Mouse (Mus musculus): Measurements from ENCODE around the gene Olfr1477. TPM values are rescaled to one million over a fixed set of nuclear protein-coding genes. Genes with fewer than 3 reads are reported as not detected.

The Olfr1477 gene
- not detected in 2 replicates for total RNA-seq (2023)

DNA sequence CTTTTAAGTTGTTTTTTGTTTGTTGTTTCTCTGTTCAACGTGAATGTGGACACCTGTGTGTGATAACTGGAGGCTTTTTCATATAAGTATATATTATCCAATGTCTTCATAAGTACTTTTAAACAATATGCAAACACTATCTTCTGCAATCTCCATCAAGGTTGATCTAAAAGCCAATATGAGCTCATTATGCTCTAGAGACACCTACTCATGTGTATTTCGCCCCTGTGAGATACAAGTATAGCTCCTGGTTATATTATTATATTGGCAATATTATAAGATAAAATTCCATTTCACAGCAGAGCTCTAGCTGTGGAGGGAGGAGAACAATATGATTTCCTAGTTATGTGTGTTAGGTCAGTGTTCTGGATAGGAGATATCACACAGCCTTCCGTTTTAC, at the start of gene Olfr1477:
Olfr1477 (plus strand) TSS at position 301 of the 400 bp plus-strand sequence.

DNA sequence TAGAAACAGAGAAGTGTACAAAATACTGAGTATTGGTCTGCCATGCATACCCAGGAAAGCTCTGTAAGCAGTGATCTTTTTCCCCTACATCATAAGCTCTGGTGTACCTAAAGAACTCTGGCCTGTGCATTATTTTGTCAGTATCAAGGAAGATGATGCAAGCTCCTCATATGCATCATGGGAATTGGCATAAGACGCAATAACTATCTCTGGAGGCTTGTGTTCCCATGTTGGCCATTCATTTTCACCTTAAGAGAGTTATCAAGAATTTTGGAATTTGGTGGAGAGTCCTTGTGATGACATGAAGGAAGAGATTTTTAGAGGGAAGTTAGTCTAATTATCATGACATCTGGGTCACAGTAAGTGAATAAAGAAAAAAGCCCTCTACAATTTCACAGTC, 44.4 kb upstream of the Olfr1477 start, which contains the start of gene Olfr1472:
Olfr1472 (minus strand) TSS at position 101 of the 400 bp plus-strand sequence.

DNA sequence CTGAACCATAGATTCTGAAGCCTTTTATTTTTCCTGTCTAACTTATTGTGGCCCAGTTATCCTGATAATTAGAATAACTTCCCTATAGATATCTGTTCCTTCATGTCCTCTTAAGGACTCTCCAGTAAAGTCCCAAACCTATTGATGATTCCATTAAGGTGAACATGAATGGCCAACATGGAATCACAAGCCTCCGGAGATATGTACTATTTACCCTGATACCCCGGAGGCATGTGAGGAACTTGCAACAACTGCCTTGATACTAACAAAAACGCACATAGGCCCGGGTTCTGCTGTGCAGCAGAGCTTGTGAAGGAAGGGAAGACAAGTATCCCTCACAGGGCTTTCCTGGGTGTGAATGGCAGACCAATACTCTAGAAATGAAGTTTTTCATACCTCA, 31.1 kb upstream of the Olfr1477 start, which contains the start of gene Olfr1474:
Olfr1474 (plus strand) TSS at position 301 of the 400 bp plus-strand sequence.

DNA sequence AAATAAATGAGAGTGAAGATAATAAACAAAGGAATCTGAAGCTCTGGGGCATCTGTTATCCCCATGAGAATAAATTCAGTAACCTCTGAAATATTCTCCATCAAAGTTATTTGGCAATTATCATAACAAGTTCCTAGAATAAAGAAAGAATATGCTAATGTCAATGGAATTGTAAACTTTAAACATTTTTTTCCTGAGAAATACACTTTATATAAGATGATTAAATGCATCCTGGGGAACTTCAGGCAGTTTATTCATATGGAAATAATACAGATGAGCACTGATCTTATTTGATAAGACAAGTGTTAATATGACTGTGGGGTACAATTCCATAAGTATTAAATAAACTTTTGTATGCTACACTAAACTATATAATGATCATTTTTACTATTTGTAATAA, 20.2 kb upstream of the Olfr1477 start, which contains the start of gene Olfr1475:
Olfr1475 (minus strand) TSS at position 101 of the 400 bp plus-strand sequence.

DNA sequence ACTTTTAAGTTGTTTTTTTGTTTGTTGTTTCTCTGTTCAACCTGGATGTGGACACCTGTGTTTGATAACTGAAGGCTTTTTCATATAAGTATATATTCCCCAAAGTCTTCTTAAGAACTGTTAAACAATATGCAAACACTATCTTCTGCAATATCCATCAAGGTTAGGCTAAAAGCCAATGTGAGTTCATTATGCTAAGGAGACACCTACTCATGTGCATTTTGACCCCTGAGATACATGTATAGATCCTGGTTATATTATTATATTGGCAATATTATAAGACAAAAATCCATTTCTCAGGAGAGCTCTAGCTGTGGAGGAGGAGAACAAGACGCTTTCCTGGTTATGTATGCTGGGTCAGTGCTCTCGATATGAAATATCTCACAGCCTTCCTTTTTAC, 27.3 kb downstream of the Olfr1477 start, which contains the start of gene Olfr1480:
Olfr1480 (plus strand) TSS at position 301 of the 400 bp plus-strand sequence.

Other genes starting within 250 kb of the Olfr1477 start
- not detected in 2 replicates for gene Olfr1465, start 185.0 kb upstream of the Olfr1477 start, total RNA-seq (2023)
- gene Olfr1466, start 161.7 kb upstream of the Olfr1477 start, total RNA-seq (2023): not detected in 2 replicates
- not detected in 2 replicates for gene Olfr1467, start 138.3 kb upstream of the Olfr1477 start, total RNA-seq (2023)
- gene Olfr1469, start 92.7 kb upstream of the Olfr1477 start, total RNA-seq (2023): not detected in 2 replicates
- not detected in 2 replicates for gene Olfr1471, start 57.1 kb upstream of the Olfr1477 start, total RNA-seq (2023)
- not detected in 2 replicates for gene Olfr1472, start 44.5 kb upstream of the Olfr1477 start, total RNA-seq (2023)
- not detected in 2 replicates for gene Olfr1474, start 31.0 kb upstream of the Olfr1477 start, total RNA-seq (2023)
- not detected in 2 replicates for gene Olfr1475, start 20.4 kb upstream of the Olfr1477 start, total RNA-seq (2023)
- gene Olfr1480, start 27.4 kb downstream of the Olfr1477 start, total RNA-seq (2023): not detected in 2 replicates
- gene Olfr1484, start 83.0 kb downstream of the Olfr1477 start, total RNA-seq (2023): not detected in 2 replicates
- gene Olfr1487, start 116.8 kb downstream of the Olfr1477 start, total RNA-seq (2023): not detected in 2 replicates
- not detected in 2 replicates for gene Olfr1489, start 131.1 kb downstream of the Olfr1477 start, total RNA-seq (2023)
- not detected in 2 replicates for gene Olfr1490, start 150.5 kb downstream of the Olfr1477 start, total RNA-seq (2023)
- not detected in 2 replicates for gene Olfr1491, start 196.7 kb downstream of the Olfr1477 start, total RNA-seq (2023)
- gene Olfr1493-ps1, start 222.7 kb downstream of the Olfr1477 start, total RNA-seq (2023): not detected in 2 replicates
- not detected in 2 replicates for gene Olfr1494, start 239.2 kb downstream of the Olfr1477 start, total RNA-seq (2023)